In genomic region chr2:93615845-93616689, GRCm38 (mm10) we compare ENCODE assay signal across 34 mouse cellular contexts. TPM values are rescaled to one million over a fixed set of nuclear protein-coding genes. Genes with fewer than 3 reads are reported as not detected.
DNase-seq lines count a peak whose midpoint lies in the region; ATAC-seq lines count a peak whose summit lies in the region.
"Had no signal": no experiment of that assay in that cellular context is flagged by ENCODE, and none has a peak within 500 bp of the region (broad histone marks: within the 10 kb centered on the region; RNA-seq: fewer than 3 reads in every experiment).

No protein-coding gene starts in this region.

- peaks cover 26% of the 10 kb centered on the region for H3K27me3 ChIP-seq in hindbrain, embryonic 10.5 days (ENCODE audit: insufficient read depth, poor library complexity, severe bottlenecking)
- no peaks in the 10 kb centered on the region for H3K27me3 ChIP-seq in hindbrain, embryonic 11.5 days (ENCODE audit: control insufficient read depth, insufficient read depth, low read length)
- peaks cover 24% of the 10 kb centered on the region for H3K27me3 ChIP-seq in embryonic facial prominence, embryonic 10.5 days (replicated peaks; ENCODE audit: low read depth, poor library complexity, severe bottlenecking)
- no peaks in the 10 kb centered on the region for H3K27me3 ChIP-seq in embryonic facial prominence, embryonic 14.5 days (replicated peaks; ENCODE audit: control insufficient read depth, insufficient read depth, low read length)
- peaks cover 56% of the 10 kb centered on the region for H3K27me3 ChIP-seq in limb, embryonic 12.5 days

- no peaks in the 10 kb centered on the region for H3K36me3 ChIP-seq in hindbrain, embryonic 10.5 days
- no peaks in the 10 kb centered on the region for H3K36me3 ChIP-seq in hindbrain, embryonic 11.5 days (ENCODE audit: control insufficient read depth, insufficient read depth, low read length)
- no peaks in the 10 kb centered on the region for H3K36me3 ChIP-seq in embryonic facial prominence, embryonic 10.5 days (replicated peaks)
- no peaks in the 10 kb centered on the region for H3K36me3 ChIP-seq in embryonic facial prominence, embryonic 14.5 days (ENCODE audit: control insufficient read depth, insufficient read depth, low read length)
- no peaks in the 10 kb centered on the region for H3K36me3 ChIP-seq in limb, embryonic 12.5 days
- H3K36me3 ChIP-seq: G1E; heart, embryonic 12.5 days had no signal

- peaks cover 57% of the 10 kb centered on the region for H3K4me1 ChIP-seq in hindbrain, embryonic 10.5 days (replicated peaks)
- no peaks in the 10 kb centered on the region for H3K4me1 ChIP-seq in hindbrain, embryonic 11.5 days (replicated peaks; ENCODE audit: control insufficient read depth, insufficient read depth, low read length)
- H3K4me1 ChIP-seq in embryonic facial prominence, embryonic 10.5 days = peaks cover 78% of the 10 kb centered on the region
- H3K4me1 ChIP-seq in embryonic facial prominence, embryonic 14.5 days (ENCODE audit: control insufficient read depth, insufficient read depth, low read length) = peaks cover 25% of the 10 kb centered on the region
- H3K4me1 ChIP-seq in limb, embryonic 12.5 days (replicated peaks) = peaks cover 33% of the 10 kb centered on the region

- no peak for ATAC-seq in hindbrain, embryonic 11.5 days (ENCODE audit: low FRiP score)
- no peak for ATAC-seq in embryonic facial prominence, embryonic 14.5 days (ENCODE audit: low read depth)
- ATAC-seq in limb, embryonic 12.5 days (ENCODE audit: insufficient number of reproducible peaks, insufficient read depth, low FRiP score, low TSS enrichment, low read depth) = no peak
- ATAC-seq: liver, postnatal 0 days; lung, postnatal 0 days; Patski had no signal

- no peak overlapping the region for H3K4me2 ChIP-seq in hindbrain, embryonic 11.5 days (replicated peaks; ENCODE audit: low read depth, low read length)
- H3K4me2 ChIP-seq in embryonic facial prominence, embryonic 14.5 days (ENCODE audit: low read depth, low read length) = peak overlapping the region; percentile 46
- H3K4me2 ChIP-seq in limb, embryonic 12.5 days = peak overlapping the region; percentile 35
- H3K4me2 ChIP-seq: heart, embryonic 12.5 days; hindbrain, embryonic 14.5 days; liver, embryonic 11.5 days; midbrain, embryonic 11.5 days had no signal

- intact Hi-C loops in heart, postnatal 36 days (cut with DNase I) = loop anchor here (5.0 kb wide), 1 partner anchor 49 kb away; no protein-coding TSS in a partner anchor

- DNase-seq in hindbrain, embryonic 10.5 days (ENCODE audit: low spot score) = peak; percentile 38
- no peak for DNase-seq in hindbrain, embryonic 11.5 days (ENCODE audit: low spot score)
- DNase-seq in embryonic facial prominence, embryonic 10.5 days (ENCODE audit: low spot score) = peak; percentile 63
- DNase-seq in embryonic facial prominence, embryonic 14.5 days (ENCODE audit: low spot score) = no peak
- DNase-seq in gastrocnemius, postnatal 25 days = no peak
- DNase-seq in heart, postnatal 36 days = no peak
- DNase-seq: adrenal gland, adult 8-10 months; B cell, adult 2 months; cerebellum, adult 18-20 months; cerebellum, postnatal 14 days; heart, postnatal 10 days; kidney, adult 8-10 months; kidney, postnatal 36 days; liver, postnatal 0 days; thymus, adult 2 months; thymus, postnatal 4 days had no signal

- no peak overlapping the region for H3K9ac ChIP-seq in hindbrain, embryonic 11.5 days (ENCODE audit: low read depth, low read length)
- peak overlapping the region; percentile 30 for H3K9ac ChIP-seq in embryonic facial prominence, embryonic 14.5 days (ENCODE audit: low read depth, low read length)
- no peak overlapping the region for H3K9ac ChIP-seq in limb, embryonic 12.5 days (replicated peaks)
- H3K9ac ChIP-seq: heart, embryonic 12.5 days; hindbrain, embryonic 14.5 days; liver, postnatal 0 days had no signal

- H3K4me3 ChIP-seq in hindbrain, embryonic 10.5 days = no peak overlapping the region
- no peak overlapping the region for H3K4me3 ChIP-seq in hindbrain, embryonic 11.5 days (ENCODE audit: low read depth, low read length)
- H3K4me3 ChIP-seq in embryonic facial prominence, embryonic 10.5 days = peak overlapping the region; percentile 43
- H3K4me3 ChIP-seq in embryonic facial prominence, embryonic 14.5 days (ENCODE audit: low read depth, low read length) = no peak overlapping the region
- H3K4me3 ChIP-seq in limb, embryonic 12.5 days (replicated peaks) = no peak overlapping the region
- H3K4me3 ChIP-seq: heart, embryonic 12.5 days had no signal

- WGBS in hindbrain, embryonic 10.5 days = 61% methylated on average over 27 of the region's 27 CpGs
- 61% methylated on average over 27 of the region's 27 CpGs for WGBS in hindbrain, embryonic 11.5 days
- WGBS in embryonic facial prominence, embryonic 10.5 days = 42% methylated on average over 27 of the region's 27 CpGs
- 41% methylated on average over 27 of the region's 27 CpGs for WGBS in embryonic facial prominence, embryonic 14.5 days
- 16% methylated on average over 27 of the region's 27 CpGs for WGBS in limb, embryonic 12.5 days

- H3K27ac ChIP-seq in hindbrain, embryonic 10.5 days = peak overlapping the region; percentile 54; the same call in 1 of the 2 replicates
- no peak overlapping the region for H3K27ac ChIP-seq in hindbrain, embryonic 11.5 days (ENCODE audit: low read depth, low read length)
- peak overlapping the region; percentile 80 for H3K27ac ChIP-seq in embryonic facial prominence, embryonic 10.5 days (replicated peaks)
- H3K27ac ChIP-seq in embryonic facial prominence, embryonic 14.5 days (replicated peaks; ENCODE audit: low read depth, low read length) = peak overlapping the region; percentile 74
- peak overlapping the region; percentile 62; the same call in 1 of the 2 replicates for H3K27ac ChIP-seq in limb, embryonic 12.5 days
- H3K27ac ChIP-seq: hindbrain, embryonic 14.5 days; macrophage; stomach, postnatal 0 days had no signal

- no peaks in the 10 kb centered on the region for H3K9me3 ChIP-seq in hindbrain, embryonic 10.5 days
- no peaks in the 10 kb centered on the region for H3K9me3 ChIP-seq in hindbrain, embryonic 11.5 days (ENCODE audit: control insufficient read depth, low read length)
- no peaks in the 10 kb centered on the region for H3K9me3 ChIP-seq in embryonic facial prominence, embryonic 10.5 days
- H3K9me3 ChIP-seq in embryonic facial prominence, embryonic 14.5 days (ENCODE audit: control insufficient read depth, low read length) = no peaks in the 10 kb centered on the region
- H3K9me3 ChIP-seq in limb, embryonic 12.5 days = no peaks in the 10 kb centered on the region
- H3K9me3 ChIP-seq: G1E; heart, embryonic 12.5 days had no signal

RNA-seq across cellular contexts. Expression of gene Alx4, which starts 26.1 kb away (rescaled TPM):
- 7.2 and 9.0 TPM in 2 replicates for polyA plus RNA-seq in hindbrain, embryonic 10.5 days (2016; fragmentation: Nextera tagmentation; extraction: Ambion mirVana)
- 4.3 TPM in 2 replicates for polyA plus RNA-seq in hindbrain, embryonic 11.5 days (2014; fragmentation: Nextera tagmentation; extraction: Ambion mirVana)
- 22.4 and 22.7 TPM in 2 replicates for polyA plus RNA-seq in embryonic facial prominence, embryonic 10.5 days (2016; fragmentation: Nextera tagmentation; extraction: Ambion mirVana)
- 8.4 and 9.0 TPM in 2 replicates for polyA plus RNA-seq in embryonic facial prominence, embryonic 14.5 days (2014; fragmentation: Nextera tagmentation; extraction: Ambion mirVana)
- polyA plus RNA-seq in limb, embryonic 12.5 days (2016; fragmentation: Nextera tagmentation; extraction: Ambion mirVana) = 3.4 and 5.1 TPM in 2 replicates
- under 1 TPM; 0.33 to 0.56 TPM for total RNA-seq in gastrocnemius, postnatal 25 days (2021)
- under 1 TPM; 0.19 to 0.22 TPM for total RNA-seq in heart, postnatal 36 days (2021)
- total RNA-seq: CH12.LX; granulocyte monocyte progenitor cell, adult 5-6 weeks; neutrophil, adult 5-6 weeks had no signal
- polyA plus RNA-seq: G1E; liver, postnatal 0 days; lung, postnatal 0 days; macrophage; Patski; small intestine, adult 2 months had no signal

RNA-seq across cellular contexts. Expression of gene Gm10803, which starts 55.7 kb away (rescaled TPM):
- not detected in 2 replicates for polyA plus RNA-seq in hindbrain, embryonic 10.5 days (2016; fragmentation: Nextera tagmentation; extraction: Ambion mirVana)
- not detected in 2 replicates for polyA plus RNA-seq in hindbrain, embryonic 11.5 days (2014; fragmentation: Nextera tagmentation; extraction: Ambion mirVana)
- not detected in 2 replicates for polyA plus RNA-seq in embryonic facial prominence, embryonic 10.5 days (2016; fragmentation: Nextera tagmentation; extraction: Ambion mirVana)
- polyA plus RNA-seq in embryonic facial prominence, embryonic 14.5 days (2014; fragmentation: Nextera tagmentation; extraction: Ambion mirVana) = not detected in 2 replicates
- polyA plus RNA-seq in limb, embryonic 12.5 days (2016; fragmentation: Nextera tagmentation; extraction: Ambion mirVana) = not detected in 2 replicates
- not detected for total RNA-seq in gastrocnemius, postnatal 25 days (2021)
- not detected for total RNA-seq in heart, postnatal 36 days (2021)
- total RNA-seq: adrenal gland, adult 8-10 months; CH12.LX; G1E; gastrocnemius, adult 18-20 months; granulocyte monocyte progenitor cell, adult 5-6 weeks; heart, postnatal 10 days; layer of hippocampus, adult 8-10 months; left cerebral cortex, postnatal 36 days; neutrophil, adult 5-6 weeks had no signal
- polyA plus RNA-seq: G1E; heart, embryonic 12.5 days; hindbrain, embryonic 14.5 days; intestine, embryonic 14.5 days; liver, embryonic 11.5 days; liver, postnatal 0 days; lung, postnatal 0 days; macrophage; midbrain, embryonic 11.5 days; Patski; small intestine, adult 2 months; stomach, postnatal 0 days; thymus, adult 2 months had no signal

Comparison
In these comparisons a context has a peak if more than half of its experiments do, and no peak if none do; other contexts are left out.
1. DNase-seq: peak in hindbrain, embryonic 10.5 days (single experiment) and embryonic facial prominence, embryonic 10.5 days (single experiment); none in hindbrain, embryonic 11.5 days (single experiment), embryonic facial prominence, embryonic 14.5 days (single experiment), gastrocnemius, postnatal 25 days (single experiment) and heart, postnatal 36 days (0 of 2).